Mouse (Mus musculus) thymus, adult 2 months (tissue): ENCODE measurements at regions not wholly inside any gene's neighbourhood (a gene's known extent, or its start where the extent isn't known, plus 50 kb on each side); places are given as distances from the start of the nearest gene placed in this dataset.

Source experiments
- DNase-seq: peaks from one replicate; pipeline ENCODE4 v3.0.0; 2021
- H3K27ac ChIP-seq: fragments of 200-500 bp; 2 replicates; pipeline ENCODE4 v1.5.1; 2012; ENCODE audit warnings: low read length, control low read depth; ENCODE audit not compliant: control insufficient read depth, insufficient read depth
- H3K27me3 ChIP-seq: fragments of 200-500 bp; 2 replicates; pipeline ENCODE4 v1.6.1; 2012; ENCODE audit warnings: mild to moderate bottlenecking, low read length, moderate library complexity, mixed read lengths; ENCODE audit not compliant: control insufficient read depth, insufficient read depth
- H3K36me3 ChIP-seq: fragments of 200-500 bp; 2 replicates; pipeline ENCODE4 v1.6.1; 2012; ENCODE audit warnings: mild to moderate bottlenecking, low read length, moderate library complexity; ENCODE audit not compliant: control insufficient read depth, insufficient read depth
- H3K4me1 ChIP-seq: fragments of 200-500 bp; replicated peaks from 2 replicates; pipeline ENCODE4 v1.6.1; 2012; ENCODE audit warnings: low read length; ENCODE audit not compliant: control insufficient read depth, insufficient read depth
- H3K4me3 ChIP-seq: fragments of 200-500 bp; 2 replicates; pipeline ENCODE4 v1.5.1; 2012; ENCODE audit warnings: mild to moderate bottlenecking, low read length, control low read depth, moderate library complexity; ENCODE audit not compliant: control insufficient read depth, insufficient read depth
- CTCF ChIP-seq: fragments of 200-500 bp; IDR thresholded peaks from 2 replicates; pipeline ENCODE4 v1.5.1; 2012; ENCODE audit warnings: mild to moderate bottlenecking, control low read depth, low read length, moderate library complexity, borderline replicate concordance; ENCODE audit not compliant: control insufficient read depth, poor library complexity, insufficient read depth; ENCODE audit errors: extremely low read depth
- POLR2A ChIP-seq: fragments of 200-500 bp; IDR thresholded peaks from 2 replicates; pipeline ENCODE4 v1.6.1; 2012; ENCODE audit warnings: mild to moderate bottlenecking, low read length, control low read depth, moderate library complexity; ENCODE audit not compliant: control insufficient read depth, poor library complexity, insufficient read depth; ENCODE audit errors: extremely low read depth
- WGBS: fragments of 180-500 bp; shearing (Covaris S2); methylation state at CpG from one replicate; pipeline ENCODE4 v1.1.7; 2018; 5-methylcytosine and 5-hydroxymethylcytosine counted together

GRCm38 (mm10) chr8:8970776-8971175, 280.5 kb upstream of the Arglu1 start:
- H3K27me3 ChIP-seq, result no peaks in the 10 kb centered on the region
- no peak overlapping the region for H3K4me3 ChIP-seq
- H3K36me3 ChIP-seq, result no peaks in the 10 kb centered on the region
- no peak overlapping the region for H3K27ac ChIP-seq
- WGBS, result 57% methylated on average over 5 of the region's 5 CpGs
- peaks cover 10% of the 10 kb centered on the region for H3K4me1 ChIP-seq
- DNase-seq, result no peak
- no peak for TF ChIP-seq CTCF
- TF ChIP-seq POLR2A, result no peak

- H3K4me1 ChIP-seq, result peaks cover 10% of the 10 kb centered on the region
- WGBS, result 87% methylated on average over 5 of the region's 5 CpGs
- H3K27ac ChIP-seq, result no peak overlapping the region
- no peak overlapping the region for H3K4me3 ChIP-seq
- no peaks in the 10 kb centered on the region for H3K27me3 ChIP-seq
- no peaks in the 10 kb centered on the region for H3K36me3 ChIP-seq
- no peak for DNase-seq
- TF ChIP-seq POLR2A (no peak), CTCF (no peak)
Measured at GRCm38 (mm10) chr8:8970346-8970745, 280.0 kb upstream of the Arglu1 start.

- Histone ChIP-seq H3K4me3 (peak overlapping the region; percentile 29), H3K27ac (peak overlapping the region; percentile 40; the same call in 1 of the 2 replicates), H3K36me3 (no peaks in the 10 kb centered on the region), H3K27me3 (no peaks in the 10 kb centered on the region), H3K4me1 (peaks cover 10% of the 10 kb centered on the region)
- DNase-seq, result peak; percentile 18
- 33% methylated on average over 21 of the region's 21 CpGs for WGBS
- TF ChIP-seq CTCF (no peak), POLR2A (no peak)
Measured at GRCm38 (mm10) chr8:8969112-8969950, 279.0 kb upstream of the Arglu1 start.

GRCm38 (mm10) chr8:8966658-8967048, 276.3 kb upstream of the Arglu1 start:
- TF ChIP-seq CTCF (no peak), POLR2A (no peak)
- Histone ChIP-seq H3K4me1 (peaks cover 8% of the 10 kb centered on the region), H3K36me3 (no peaks in the 10 kb centered on the region), H3K4me3 (no peak overlapping the region), H3K27ac (no peak overlapping the region), H3K27me3 (no peaks in the 10 kb centered on the region)
- WGBS, result 100% methylated on average over 1 of the region's 1 CpGs
- DNase-seq, result no peak

- no peak for DNase-seq
- TF ChIP-seq CTCF (no peak), POLR2A (no peak)
- 88% methylated on average over 10 of the region's 10 CpGs for WGBS
Measured at GRCm38 (mm10) chr8:8965983-8966657, 275.8 kb upstream of the Arglu1 start.

GRCm38 (mm10) chr8:8960221-8960620, 269.9 kb upstream of the Arglu1 start:
- no peak overlapping the region for H3K27ac ChIP-seq
- no peaks in the 10 kb centered on the region for H3K36me3 ChIP-seq
- no peaks in the 10 kb centered on the region for H3K27me3 ChIP-seq
- no peak for DNase-seq
- H3K4me1 ChIP-seq, result no peaks in the 10 kb centered on the region
- no peak for TF ChIP-seq CTCF
- TF ChIP-seq POLR2A, result no peak
- no peak overlapping the region for H3K4me3 ChIP-seq
- WGBS, result 98% methylated on average over 3 of the region's 3 CpGs

More at GRCm38 (mm10) chr8:8965983-8966657, 275.8 kb upstream of the Arglu1 start:
- Histone ChIP-seq H3K36me3 (no peaks in the 10 kb centered on the region), H3K27ac (no peak overlapping the region), H3K4me3 (no peak overlapping the region), H3K4me1 (peaks cover 8% of the 10 kb centered on the region), H3K27me3 (no peaks in the 10 kb centered on the region)

GRCm38 (mm10) chr8:8959787-8960093, 269.4 kb upstream of the Arglu1 start:
- Histone ChIP-seq H3K27me3 (no peaks in the 10 kb centered on the region), H3K4me3 (no peak overlapping the region), H3K36me3 (no peaks in the 10 kb centered on the region), H3K27ac (no peak overlapping the region), H3K4me1 (no peaks in the 10 kb centered on the region)
- TF ChIP-seq CTCF (no peak), POLR2A (no peak)
- no peak for DNase-seq
- WGBS, result 47% methylated on average over 1 of the region's 1 CpGs
